12 mouse cellular contexts compared by ENCODE assay signal in the genomic region with DNA sequence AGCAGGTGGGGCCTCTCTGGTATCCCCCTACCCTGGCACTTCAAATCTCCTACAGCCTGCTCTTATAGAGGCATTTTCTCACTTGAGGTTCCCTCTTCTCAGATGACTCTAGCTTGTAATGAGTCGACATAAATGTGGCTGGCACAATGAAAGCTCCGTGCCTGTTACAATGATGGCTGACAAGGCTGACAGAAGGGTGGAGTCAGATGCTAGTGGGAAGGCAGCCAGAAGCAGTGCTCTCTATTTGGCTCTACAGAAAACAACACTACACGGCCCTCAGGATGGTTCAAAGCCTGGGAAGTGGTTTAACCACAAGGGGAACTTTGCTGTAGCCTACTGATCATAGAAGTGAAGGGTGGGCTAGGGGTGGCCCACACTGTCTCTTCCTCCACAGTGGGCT. TPM values are rescaled to one million over a fixed set of nuclear protein-coding genes. Genes with fewer than 3 reads are reported as not detected.
DNase-seq lines count a peak whose midpoint lies in the region; ATAC-seq lines count a peak whose summit lies in the region.
"Had no signal": no experiment of that assay in that cellular context is flagged by ENCODE, and none has a peak within 500 bp of the region (broad histone marks: within the 10 kb centered on the region; RNA-seq: fewer than 3 reads in every experiment).

No protein-coding gene starts in this region.

- peak; percentile 42; the same call in 1 of the 2 replicates for ATAC-seq in hindbrain, embryonic 16.5 days
- peak; percentile 85 for ATAC-seq in forebrain, embryonic 13.5 days

- H3K4me2 ChIP-seq in hindbrain, embryonic 16.5 days (ENCODE audit: low read length), result no peak overlapping the region
- no peak overlapping the region for H3K4me2 ChIP-seq in forebrain, embryonic 13.5 days
- H3K4me2 ChIP-seq: hindbrain, embryonic 13.5 days; limb, embryonic 15.5 days had no signal

- WGBS in hindbrain, embryonic 16.5 days, result 18% methylated on average over 3 of the region's 3 CpGs
- WGBS in hindbrain, embryonic 10.5 days, result 46% methylated on average over 3 of the region's 3 CpGs
- 13% methylated on average over 3 of the region's 3 CpGs for WGBS in forebrain, embryonic 13.5 days

- H3K9ac ChIP-seq in hindbrain, embryonic 16.5 days (ENCODE audit: low read depth, low read length), result no peak overlapping the region
- no peak overlapping the region for H3K9ac ChIP-seq in forebrain, embryonic 13.5 days
- H3K9ac ChIP-seq: hindbrain, embryonic 13.5 days; limb, embryonic 15.5 days had no signal

- H3K27me3 ChIP-seq in hindbrain, embryonic 16.5 days (replicated peaks; ENCODE audit: control insufficient read depth, insufficient read depth, low read length), result no peaks in the 10 kb centered on the region
- H3K27me3 ChIP-seq in hindbrain, embryonic 10.5 days (ENCODE audit: insufficient read depth, poor library complexity, severe bottlenecking), result no peaks in the 10 kb centered on the region
- no peaks in the 10 kb centered on the region for H3K27me3 ChIP-seq in forebrain, embryonic 13.5 days
- H3K27me3 ChIP-seq: hindbrain, embryonic 13.5 days; limb, embryonic 15.5 days had no signal

- H3K36me3 ChIP-seq in hindbrain, embryonic 16.5 days (ENCODE audit: control insufficient read depth, insufficient read depth, low read length), result 0 out of 2 replicates have a peak, but pooled peaks cover under 1% of the 10 kb centered on the region
- H3K36me3 ChIP-seq in hindbrain, embryonic 10.5 days, result peaks cover 16% of the 10 kb centered on the region
- H3K36me3 ChIP-seq in forebrain, embryonic 13.5 days (ENCODE audit: poor library complexity, severe bottlenecking), result peaks cover 14% of the 10 kb centered on the region; the same call in 1 of the 2 replicates

- DNase-seq in hindbrain, embryonic 10.5 days (ENCODE audit: low spot score), result no peak
- peak; percentile 9 to 14 for DNase-seq in thymus, postnatal 36 days
- no peak for DNase-seq in thymus, postnatal 10 days (ENCODE audit: low spot score in 2 of 2)
- DNase-seq in gastrocnemius, postnatal 25 days, result no peak
- DNase-seq in right cerebral cortex, adult 18-20 months, result no peak
- DNase-seq: adrenal gland, postnatal 10 days; cerebellum, adult 9-11 months had no signal

- H3K4me3 ChIP-seq in hindbrain, embryonic 16.5 days (ENCODE audit: low read length), result no peak overlapping the region
- no peak overlapping the region for H3K4me3 ChIP-seq in hindbrain, embryonic 10.5 days
- H3K4me3 ChIP-seq in forebrain, embryonic 13.5 days, result no peak overlapping the region
- H3K4me3 ChIP-seq: hindbrain, embryonic 13.5 days; limb, embryonic 15.5 days; myocyte had no signal

- H3K4me1 ChIP-seq in hindbrain, embryonic 16.5 days (ENCODE audit: control insufficient read depth, insufficient read depth, low read depth, low read length), result no peaks in the 10 kb centered on the region
- peaks cover 9% of the 10 kb centered on the region for H3K4me1 ChIP-seq in hindbrain, embryonic 10.5 days (replicated peaks)
- peaks cover 14% of the 10 kb centered on the region for H3K4me1 ChIP-seq in forebrain, embryonic 13.5 days
- H3K4me1 ChIP-seq: limb, embryonic 15.5 days had no signal

- no peaks in the 10 kb centered on the region for H3K9me3 ChIP-seq in hindbrain, embryonic 16.5 days (ENCODE audit: control insufficient read depth, low read length)
- H3K9me3 ChIP-seq in hindbrain, embryonic 10.5 days, result no peaks in the 10 kb centered on the region
- H3K9me3 ChIP-seq in forebrain, embryonic 13.5 days (replicated peaks), result no peaks in the 10 kb centered on the region
- H3K9me3 ChIP-seq: hindbrain, embryonic 13.5 days; limb, embryonic 15.5 days had no signal

- H3K27ac ChIP-seq in hindbrain, embryonic 16.5 days (ENCODE audit: low read depth, low read length), result no peak overlapping the region
- H3K27ac ChIP-seq in hindbrain, embryonic 10.5 days, result no peak overlapping the region
- peak overlapping the region; percentile 68 for H3K27ac ChIP-seq in forebrain, embryonic 13.5 days
- H3K27ac ChIP-seq: hindbrain, embryonic 13.5 days; limb, embryonic 15.5 days had no signal

RNA-seq across cellular contexts. Expression of gene F3, which starts 31.8 kb away (rescaled TPM):
- polyA plus RNA-seq in hindbrain, embryonic 16.5 days (2015; fragmentation: Nextera tagmentation; extraction: Ambion mirVana), result 11.4 and 11.6 TPM in 2 replicates
- polyA plus RNA-seq in hindbrain, embryonic 10.5 days (2016; fragmentation: Nextera tagmentation; extraction: Ambion mirVana), result 8.8 and 14.1 TPM in 2 replicates
- polyA plus RNA-seq in forebrain, embryonic 13.5 days (2015; fragmentation: Nextera tagmentation; extraction: Ambion mirVana), result 6.6 and 8.4 TPM in 2 replicates
- 1 to 10 TPM; 4.3 to 6.1 TPM for total RNA-seq in gastrocnemius, postnatal 25 days (2021)

RNA-seq across cellular contexts. Expression of gene Abcd3, which starts 60.0 kb away (rescaled TPM):
- 84.4 and 85.7 TPM in 2 replicates for polyA plus RNA-seq in hindbrain, embryonic 16.5 days (2015; fragmentation: Nextera tagmentation; extraction: Ambion mirVana)
- polyA plus RNA-seq in hindbrain, embryonic 10.5 days (2016; fragmentation: Nextera tagmentation; extraction: Ambion mirVana), result 39.1 and 39.9 TPM in 2 replicates
- 60.1 and 64.1 TPM in 2 replicates for polyA plus RNA-seq in forebrain, embryonic 13.5 days (2015; fragmentation: Nextera tagmentation; extraction: Ambion mirVana)
- total RNA-seq in gastrocnemius, postnatal 25 days (2021), result 10 to 100 TPM; 40.1 to 42.3 TPM

Comparison
In these comparisons a context has a peak if more than half of its experiments do, and no peak if none do; other contexts are left out.
1. DNase-seq: peak in thymus, postnatal 36 days (2 of 2); none in hindbrain, embryonic 10.5 days (single experiment), thymus, postnatal 10 days (0 of 2), gastrocnemius, postnatal 25 days (single experiment) and right cerebral cortex, adult 18-20 months (single experiment).